Mouse (Mus musculus) E14TG2a.4 (cell line): Measurements from ENCODE around the gene Agap1.

Experiments used
- H3K27me3 ChIP-seq: 2 replicates; pipeline ENCODE4 v1.6.1; 2014; ENCODE audit warnings: low read length, control low read depth; ENCODE audit not compliant: insufficient read depth
- H3K36me3 ChIP-seq: 2 replicates; pipeline ENCODE4 v1.6.1; 2014; ENCODE audit warnings: low read length, control low read depth; ENCODE audit not compliant: insufficient read depth
- H3K4me1 ChIP-seq: replicated peaks from 2 replicates; pipeline ENCODE4 v1.6.1; 2014; ENCODE audit warnings: low read depth, low read length, control low read depth
- H3K4me3 ChIP-seq: replicated peaks from 2 replicates; pipeline ENCODE4 v1.5.1; 2014; ENCODE audit warnings: mild to moderate bottlenecking, low read length
- H3K9me3 ChIP-seq: 2 replicates; pipeline ENCODE4 v1.6.1; 2014; ENCODE audit warnings: low read length, control low read depth
- CTCF ChIP-seq: conservative IDR thresholded peaks from 2 replicates; pipeline ENCODE4 v1.5.1; 2014; ENCODE audit warnings: low read length
- NANOG ChIP-seq: IDR thresholded peaks from 2 replicates; pipeline ENCODE4 v1.6.1; 2014; ENCODE audit warnings: borderline replicate concordance, low read length, mixed read lengths
- POU5F1 ChIP-seq: IDR thresholded peaks from 2 replicates; pipeline ENCODE4 v1.6.1; 2014; ENCODE audit warnings: low read length, borderline replicate concordance

Agap1 gene

DNA sequence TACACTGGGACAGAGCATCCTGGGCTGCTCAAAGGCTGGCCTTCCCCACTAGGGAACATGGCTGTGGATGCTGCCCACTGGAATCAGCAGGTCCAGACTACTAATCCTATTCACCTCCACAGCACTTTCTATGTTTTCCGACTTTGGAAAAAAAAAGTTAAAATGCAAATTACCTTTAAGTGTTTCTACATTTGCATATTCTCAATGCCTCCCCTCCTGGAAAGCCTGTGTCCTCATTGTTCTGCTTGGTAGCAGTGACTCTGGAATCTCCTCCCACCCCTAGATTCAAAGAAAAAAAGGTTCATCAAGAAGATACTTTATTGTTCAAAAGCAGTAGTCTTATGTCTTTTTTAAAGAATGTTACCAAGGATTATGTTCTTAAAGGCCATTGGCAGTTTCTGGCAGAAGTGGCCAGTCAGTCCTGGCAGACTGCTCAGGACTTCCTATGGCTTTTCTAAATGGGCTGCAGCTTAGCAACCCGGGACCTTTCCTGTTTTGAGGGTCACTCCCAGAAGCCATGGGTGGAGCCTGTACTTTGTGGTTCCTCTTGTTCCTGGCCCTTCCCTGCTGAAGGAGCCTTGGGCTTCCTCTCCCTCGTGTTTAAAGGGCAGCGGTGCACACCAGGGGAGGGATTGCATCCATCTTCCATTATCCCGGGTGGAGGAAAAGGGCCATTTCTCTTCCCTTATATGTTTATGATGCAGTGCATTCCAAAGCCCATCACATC, 421.9 kb downstream of the Agap1 start:
- TF ChIP-seq POU5F1 (peak; percentile 42; the same call in 1 of the 2 replicates), NANOG (no peak)
- peak overlapping the region; percentile 66 for H3K4me3 ChIP-seq
- no peaks in the 10 kb centered on the region for H3K9me3 ChIP-seq
- no peaks in the 10 kb centered on the region for H3K36me3 ChIP-seq
- no peaks in the 10 kb centered on the region for H3K27me3 ChIP-seq
- H3K4me1 ChIP-seq: peaks cover 99% of the 10 kb centered on the region

GRCm38 (mm10) chr1:89878496-89878895, 423.9 kb downstream of the Agap1 start:
- TF ChIP-seq CTCF (no peak), POU5F1 (no peak), NANOG (no peak)
- Histone ChIP-seq H3K4me3 (peak overlapping the region; percentile 66), H3K9me3 (no peaks in the 10 kb centered on the region), H3K36me3 (peaks cover 3% of the 10 kb centered on the region; the same call in 1 of the 2 replicates), H3K4me1 (peaks cover 83% of the 10 kb centered on the region), H3K27me3 (no peaks in the 10 kb centered on the region)

GRCm38 (mm10) chr1:89880193-89880592, 425.6 kb downstream of the Agap1 start:
- Histone ChIP-seq H3K4me1 (peaks cover 83% of the 10 kb centered on the region), H3K4me3 (peak overlapping the region; percentile 23; the same call in 1 of the 2 replicates), H3K9me3 (no peaks in the 10 kb centered on the region), H3K36me3 (peaks cover 3% of the 10 kb centered on the region; the same call in 1 of the 2 replicates), H3K27me3 (no peaks in the 10 kb centered on the region)
- TF ChIP-seq NANOG (no peak), CTCF (no peak), POU5F1 (no peak)

DNA sequence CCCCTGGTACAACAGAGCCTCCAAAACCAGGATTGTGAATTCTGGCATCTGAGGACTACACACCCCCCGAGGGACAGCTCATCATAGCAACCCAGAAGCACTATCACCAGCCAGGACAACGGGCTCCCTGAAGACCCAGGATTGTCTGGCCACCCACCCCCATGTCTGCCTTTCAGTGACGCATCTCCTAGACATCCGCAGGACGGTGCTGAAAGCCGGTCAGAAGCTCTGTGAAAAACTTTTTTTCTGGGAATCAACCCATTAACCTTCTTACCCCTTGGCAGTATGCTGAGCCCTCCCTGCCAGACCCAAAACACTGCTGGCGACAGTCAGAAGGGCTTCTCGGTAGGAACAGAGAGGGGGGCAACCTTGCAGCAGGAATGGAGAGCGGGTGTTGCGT, 426.2 kb downstream of the Agap1 start:
- H3K9me3 ChIP-seq: no peaks in the 10 kb centered on the region
- H3K27me3 ChIP-seq: no peaks in the 10 kb centered on the region
- H3K4me1 ChIP-seq: peaks cover 83% of the 10 kb centered on the region
- no peak for TF ChIP-seq POU5F1
- TF ChIP-seq CTCF: no peak
- TF ChIP-seq NANOG: no peak
- peak overlapping the region; percentile 23; the same call in 1 of the 2 replicates for H3K4me3 ChIP-seq
- peaks cover 3% of the 10 kb centered on the region; the same call in 1 of the 2 replicates for H3K36me3 ChIP-seq

GRCm38 (mm10) chr1:89884335-89884734, 429.7 kb downstream of the Agap1 start:
- H3K27me3 ChIP-seq: no peaks in the 10 kb centered on the region
- peaks cover 16% of the 10 kb centered on the region for H3K36me3 ChIP-seq
- TF ChIP-seq NANOG (no peak), CTCF (no peak), POU5F1 (no peak)
- no peaks in the 10 kb centered on the region for H3K9me3 ChIP-seq
- H3K4me1 ChIP-seq: peaks cover 83% of the 10 kb centered on the region
- H3K4me3 ChIP-seq: no peak overlapping the region

DNA sequence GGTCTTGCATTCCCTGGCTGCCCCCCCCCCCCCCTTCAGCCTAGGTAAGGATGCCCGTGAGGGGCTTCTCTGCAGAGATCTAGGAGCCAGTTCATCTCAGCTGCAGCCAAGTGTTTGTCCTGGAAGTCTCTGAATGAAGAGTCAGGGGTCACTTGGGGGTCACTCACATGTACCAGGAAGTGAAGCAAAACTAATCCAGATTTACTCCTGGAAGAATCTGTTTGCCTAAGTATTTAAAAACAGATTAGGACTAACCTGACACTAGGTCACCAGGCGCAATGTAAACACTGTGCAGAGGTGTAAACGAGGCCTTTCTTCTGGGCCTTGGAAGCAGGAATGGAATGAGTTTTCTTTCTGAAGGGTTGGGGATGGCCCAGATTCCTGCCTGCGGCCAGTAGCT, 431.1 kb downstream of the Agap1 start:
- peaks cover 78% of the 10 kb centered on the region for H3K4me1 ChIP-seq
- no peak overlapping the region for H3K4me3 ChIP-seq
- peaks cover 18% of the 10 kb centered on the region for H3K36me3 ChIP-seq
- H3K27me3 ChIP-seq: no peaks in the 10 kb centered on the region
- no peaks in the 10 kb centered on the region for H3K9me3 ChIP-seq
- TF ChIP-seq CTCF (no peak), NANOG (no peak), POU5F1 (no peak)

GRCm38 (mm10) chr1:89891400-89891799, 436.8 kb downstream of the Agap1 start:
- no peaks in the 10 kb centered on the region for H3K9me3 ChIP-seq
- TF ChIP-seq NANOG (no peak), CTCF (no peak), POU5F1 (no peak)

GRCm38 (mm10) chr1:89892281-89892680, 437.7 kb downstream of the Agap1 start:
- H3K27me3 ChIP-seq: peaks cover 6% of the 10 kb centered on the region; the same call in 1 of the 2 replicates
- H3K4me1 ChIP-seq: peaks cover 85% of the 10 kb centered on the region
- H3K36me3 ChIP-seq: peaks cover 14% of the 10 kb centered on the region
- H3K9me3 ChIP-seq: no peaks in the 10 kb centered on the region
- no peak for TF ChIP-seq POU5F1
- TF ChIP-seq CTCF: no peak
- no peak for TF ChIP-seq NANOG
- H3K4me3 ChIP-seq: 0 out of 2 replicates have a peak overlapping the region, but pooled peaks have one; percentile 4

More at GRCm38 (mm10) chr1:89891400-89891799, 436.8 kb downstream of the Agap1 start:
- H3K4me1 ChIP-seq: peaks cover 93% of the 10 kb centered on the region
- H3K4me3 ChIP-seq: 0 out of 2 replicates have a peak overlapping the region, but pooled peaks have one; percentile 4
- peaks cover 6% of the 10 kb centered on the region; the same call in 1 of the 2 replicates for H3K27me3 ChIP-seq
- H3K36me3 ChIP-seq: peaks cover 14% of the 10 kb centered on the region
